Mouse (Mus musculus) lung, adult 2 months (tissue): Measurements from ENCODE around the gene Gm49369. TPM values are rescaled to one million over a fixed set of nuclear protein-coding genes. Genes with fewer than 3 reads are reported as not detected.
A peak's percentile ranks its signal among the peaks of the same experiment; 100 is the strongest.
"Not testable (repeated sequence)": the region's sequence is repeated elsewhere in the genome, so short reads cannot be mapped to it uniquely, and the experiment has no call there.

Source experiments
- DNase-seq: peaks from one replicate; pipeline ENCODE4 v3.0.0; 2022
- H3K4me1 ChIP-seq: fragments of 200-500 bp; 2 replicates; pipeline ENCODE4 v1.6.1; 2011; ENCODE audit warnings: low read length; ENCODE audit not compliant: control insufficient read depth, insufficient read depth
- H3K4me3 ChIP-seq: fragments of 200-500 bp; replicated peaks from 2 replicates; pipeline ENCODE3; 2011; ENCODE audit warnings: low read depth, mild to moderate bottlenecking, control low read depth, low read length; ENCODE audit errors: extremely low read depth
- CTCF ChIP-seq: fragments of 200-500 bp; IDR thresholded peaks from 2 replicates; pipeline ENCODE4 v1.5.1; 2011; ENCODE audit warnings: mild to moderate bottlenecking, low read length, control low read depth; ENCODE audit not compliant: insufficient read depth
- POLR2A ChIP-seq: fragments of 200-500 bp; IDR thresholded peaks from 2 replicates; pipeline ENCODE4 v1.6.1; 2011; ENCODE audit warnings: low read depth, mild to moderate bottlenecking, control low read depth, low read length, borderline replicate concordance; ENCODE audit errors: extremely low read depth
- WGBS: fragments of 180-500 bp; shearing (Covaris S2); methylation state at CpG from one replicate; pipeline ENCODE4 v1.1.7; 2018; 5-methylcytosine and 5-hydroxymethylcytosine counted together
- polyA plus RNA-seq: library from polyadenylated mRNA; depleted of rRNA; stranded (reverse); fragments of >200 nt; gene quantifications from 2 replicates; pipeline ENCODE4 v1.2.3, GENCODE M21; 2012

Gene Gm49369
- polyA plus RNA-seq, 1 experiment, result 0.24 TPM

DNA sequence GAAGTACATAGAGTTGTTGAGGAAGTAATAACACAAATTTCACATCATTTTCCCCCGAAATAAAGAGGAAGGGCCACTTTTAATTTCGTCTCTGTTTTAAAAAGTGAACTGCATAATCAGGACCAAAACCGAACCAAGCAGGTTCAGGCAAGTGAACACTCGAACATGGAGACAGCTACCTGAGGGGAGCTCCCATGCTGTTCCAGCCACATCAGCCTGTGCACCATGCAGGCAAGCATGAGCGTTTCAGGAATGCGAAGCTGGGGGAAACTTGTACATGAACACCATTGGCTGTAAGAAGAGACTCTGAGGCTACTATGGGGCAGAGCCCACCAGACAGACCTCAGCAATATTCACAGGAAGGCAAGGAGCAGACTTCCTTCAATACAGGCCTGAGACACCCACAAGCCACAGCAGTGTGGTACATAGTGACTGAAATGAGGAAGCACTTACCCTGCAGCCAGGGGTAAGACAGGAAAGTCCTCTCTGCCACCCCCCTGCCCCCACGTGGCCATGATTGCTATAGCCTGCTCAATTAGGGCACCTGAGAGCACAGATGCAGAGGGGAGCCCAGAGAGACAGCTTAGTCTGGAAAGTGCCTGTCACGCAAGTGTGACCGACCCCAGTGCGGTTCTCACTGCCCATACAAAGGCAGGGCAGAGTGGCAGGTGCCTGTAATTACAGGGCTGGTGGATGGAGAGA is 42.0 kb downstream of the Gm49369 start:
- TF ChIP-seq CTCF (no peak), POLR2A (no peak)
- Histone ChIP-seq H3K4me3 (no peak overlapping the region), H3K4me1 (peaks cover under 1% of the 10 kb centered on the region; the same call in 1 of the 2 replicates)
- 58% methylated on average over 10 of the region's 10 CpGs for WGBS
- DNase-seq, result no peak

DNA sequence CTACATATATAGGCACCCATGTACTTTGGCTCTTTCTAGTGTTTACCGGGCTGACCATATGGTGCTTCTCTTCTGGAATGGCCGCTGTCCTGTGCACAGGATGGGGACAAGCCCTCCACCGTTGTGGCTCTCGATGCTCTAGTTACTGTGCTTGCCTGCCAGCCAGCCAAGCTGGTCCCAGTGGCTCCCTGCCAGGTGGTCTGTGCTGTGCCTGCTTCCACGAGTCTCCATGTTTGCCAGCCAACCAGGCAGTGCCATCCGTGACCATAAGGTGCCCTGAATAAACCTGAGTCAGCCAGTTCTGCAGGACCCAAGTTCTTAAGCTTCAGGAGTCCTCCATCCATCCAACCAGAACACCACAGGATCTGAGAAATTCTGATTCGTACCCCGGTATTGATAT is 47.3 kb downstream of the Gm49369 start:
- 87% methylated on average over 8 of the region's 8 CpGs for WGBS
- DNase-seq, result no peak
- TF ChIP-seq POLR2A (no peak), CTCF (no peak)
- no peak overlapping the region for H3K4me3 ChIP-seq
- H3K4me1 ChIP-seq, result no peaks in the 10 kb centered on the region

DNA sequence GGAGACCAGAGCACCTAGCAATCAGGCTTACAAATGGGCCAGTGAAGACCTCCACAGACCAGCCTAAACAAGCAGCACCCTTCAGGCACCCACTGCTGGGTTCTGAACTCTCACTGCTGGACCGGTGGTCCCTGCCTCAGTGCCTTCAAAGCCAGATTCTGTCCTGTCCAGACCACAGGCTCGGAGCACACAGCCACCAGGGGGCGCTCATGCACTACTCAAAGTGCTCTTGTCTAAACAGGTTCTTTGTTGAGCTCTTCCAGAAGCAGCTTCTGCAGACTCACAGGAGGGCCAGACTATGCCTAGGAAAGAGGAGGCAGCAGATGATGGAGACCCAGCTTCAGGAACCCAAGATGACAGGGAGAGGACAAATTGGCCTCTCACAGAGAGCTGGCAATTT is 48.2 kb downstream of the Gm49369 start:
- TF ChIP-seq POLR2A (no peak), CTCF (peak; percentile 85)
- DNase-seq, result peak; percentile 86
- Histone ChIP-seq H3K4me3 (no peak overlapping the region), H3K4me1 (no peaks in the 10 kb centered on the region)
- 3% methylated on average over 3 of the region's 3 CpGs for WGBS

DNA sequence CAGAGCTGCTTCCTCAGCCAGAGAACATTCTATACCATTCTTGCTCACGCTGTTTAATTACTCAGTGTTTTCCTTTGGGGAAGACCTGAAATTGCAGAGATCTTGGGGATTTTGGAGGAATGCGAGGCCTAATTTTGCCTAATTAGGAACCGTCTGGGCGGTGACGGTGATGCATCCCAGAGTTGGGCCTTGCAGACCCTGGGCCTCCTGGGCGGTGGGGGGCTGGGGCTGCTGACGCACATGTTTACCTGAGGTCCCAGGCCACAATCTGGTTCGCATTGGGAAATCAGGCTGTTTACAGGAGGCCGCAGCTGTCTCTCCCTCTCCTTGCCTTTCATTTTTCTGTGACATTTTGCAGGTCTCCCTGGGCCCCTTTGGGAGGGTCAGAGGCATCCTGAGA is 49.7 kb downstream of the Gm49369 start:
- WGBS, result 94% methylated on average over 5 of the region's 9 CpGs
- not testable (repeated sequence) for DNase-seq, H3K4me3 ChIP-seq, H3K4me1 ChIP-seq

DNA sequence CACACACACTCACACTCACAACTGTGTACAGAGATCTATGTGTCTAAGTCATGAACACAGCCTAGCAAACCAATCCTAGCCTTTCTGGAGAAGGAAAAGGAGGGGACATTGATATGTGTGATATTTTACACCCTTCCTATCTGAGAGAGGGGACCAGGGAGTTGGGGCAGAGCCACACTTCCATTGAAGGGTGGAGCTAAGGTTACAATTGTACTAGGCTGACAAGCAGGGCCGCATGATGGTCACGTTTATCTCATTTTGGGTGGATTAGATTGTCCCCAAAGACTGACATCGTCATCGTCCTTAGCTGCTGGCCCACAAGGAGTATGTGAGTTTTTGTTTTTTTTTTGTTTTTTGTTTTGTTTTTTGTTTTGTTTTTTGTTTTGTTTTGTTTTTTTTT is 51.2 kb downstream of the Gm49369 start:
- 92% methylated on average over 4 of the region's 4 CpGs for WGBS
- DNase-seq, result no peak
- TF ChIP-seq POLR2A (no peak), CTCF (no peak)

DNA sequence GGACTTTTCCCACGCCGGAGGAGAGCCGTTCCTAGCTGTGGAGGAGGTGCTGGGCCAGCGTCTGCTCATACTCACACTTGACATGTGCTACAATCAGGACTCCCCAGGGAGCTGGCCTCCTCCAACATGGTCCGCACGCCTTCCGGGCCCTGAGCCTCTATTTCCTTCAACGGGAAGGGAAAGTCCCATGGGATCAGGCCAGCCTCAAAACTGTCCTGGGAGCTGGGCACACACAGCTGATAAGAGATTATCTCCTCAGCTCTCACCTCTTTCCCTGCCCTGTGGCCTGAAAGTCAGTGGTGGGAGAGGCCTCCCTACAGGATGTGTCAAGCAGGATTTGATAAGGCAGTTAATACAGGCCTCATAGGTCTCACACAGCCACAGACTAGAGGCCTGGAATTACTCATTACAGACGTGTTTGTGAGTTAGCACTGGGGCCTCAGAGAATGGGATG is 52.2 kb downstream of the Gm49369 start:
- WGBS, result 60% methylated on average over 9 of the region's 9 CpGs
- no peak for DNase-seq
- no peak for TF ChIP-seq POLR2A
- TF ChIP-seq CTCF, result no peak
- no peak overlapping the region for H3K4me3 ChIP-seq
- no peaks in the 10 kb centered on the region for H3K4me1 ChIP-seq

More for the DNA sequence above, 51.2 kb downstream of the Gm49369 start:
- Histone ChIP-seq H3K4me1 (no peaks in the 10 kb centered on the region), H3K4me3 (no peak overlapping the region)

DNA sequence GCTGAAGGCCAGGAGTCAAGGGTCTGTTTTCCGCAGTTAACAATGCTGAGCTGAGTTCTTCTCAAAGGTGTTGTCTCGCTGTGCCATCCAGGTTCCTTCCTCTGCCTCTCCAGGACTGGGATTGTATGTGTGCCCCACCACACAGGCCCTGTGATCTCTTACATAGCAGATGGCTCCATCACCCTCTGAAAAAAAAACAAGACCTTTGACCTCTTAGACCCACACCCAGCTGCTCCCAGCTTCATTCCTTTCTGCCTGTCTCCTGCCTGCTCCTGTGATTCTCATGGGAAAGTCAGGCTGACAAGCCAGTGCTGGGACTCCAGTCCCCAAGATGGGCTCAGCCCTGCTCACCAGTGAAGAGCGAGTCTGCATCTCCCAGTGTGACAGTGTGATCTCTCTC is 54.0 kb downstream of the Gm49369 start:
- no peak for DNase-seq
- TF ChIP-seq POLR2A, result no peak
- TF ChIP-seq CTCF, result no peak
- 67% methylated on average over 3 of the region's 3 CpGs for WGBS
- Histone ChIP-seq H3K4me3 (no peak overlapping the region), H3K4me1 (no peaks in the 10 kb centered on the region)

DNA sequence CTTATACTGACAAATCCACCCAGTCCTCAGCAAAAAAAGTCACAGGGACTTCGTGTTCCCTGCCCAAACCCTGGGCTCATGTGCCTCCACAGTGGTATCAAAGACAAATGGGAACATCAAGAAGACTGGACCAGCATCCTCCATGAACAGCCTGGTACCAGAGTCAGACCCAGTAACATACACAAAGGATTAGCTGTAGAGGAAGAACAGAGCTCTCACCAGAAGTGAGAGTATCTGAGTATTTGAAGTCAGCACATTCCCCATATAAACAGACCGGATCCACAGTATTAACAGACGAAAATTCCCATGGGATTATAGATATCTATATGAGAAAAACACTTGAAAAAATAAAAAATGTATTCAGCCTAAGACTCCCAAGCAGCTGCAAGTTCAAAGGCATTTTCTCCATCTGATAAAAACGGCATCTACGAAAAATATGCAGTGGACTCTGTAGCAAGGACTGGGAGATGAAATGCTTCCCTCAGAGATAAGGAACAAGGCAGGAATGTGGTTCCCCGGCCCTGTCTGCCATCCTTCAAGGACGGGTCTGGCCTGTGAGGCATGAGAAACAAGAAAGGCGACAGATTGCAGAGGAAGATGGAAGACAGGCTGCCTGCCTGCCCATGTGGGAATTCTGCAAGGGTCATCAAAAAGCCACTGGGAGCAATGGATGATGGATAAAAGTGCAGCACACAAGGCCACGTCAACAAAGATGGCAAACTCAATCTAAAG is 55.6 kb downstream of the Gm49369 start:
- no peak for DNase-seq
- 41% methylated on average over 9 of the region's 9 CpGs for WGBS
- TF ChIP-seq CTCF (no peak), POLR2A (no peak)
- Histone ChIP-seq H3K4me1 (no peaks in the 10 kb centered on the region), H3K4me3 (no peak overlapping the region)

DNA sequence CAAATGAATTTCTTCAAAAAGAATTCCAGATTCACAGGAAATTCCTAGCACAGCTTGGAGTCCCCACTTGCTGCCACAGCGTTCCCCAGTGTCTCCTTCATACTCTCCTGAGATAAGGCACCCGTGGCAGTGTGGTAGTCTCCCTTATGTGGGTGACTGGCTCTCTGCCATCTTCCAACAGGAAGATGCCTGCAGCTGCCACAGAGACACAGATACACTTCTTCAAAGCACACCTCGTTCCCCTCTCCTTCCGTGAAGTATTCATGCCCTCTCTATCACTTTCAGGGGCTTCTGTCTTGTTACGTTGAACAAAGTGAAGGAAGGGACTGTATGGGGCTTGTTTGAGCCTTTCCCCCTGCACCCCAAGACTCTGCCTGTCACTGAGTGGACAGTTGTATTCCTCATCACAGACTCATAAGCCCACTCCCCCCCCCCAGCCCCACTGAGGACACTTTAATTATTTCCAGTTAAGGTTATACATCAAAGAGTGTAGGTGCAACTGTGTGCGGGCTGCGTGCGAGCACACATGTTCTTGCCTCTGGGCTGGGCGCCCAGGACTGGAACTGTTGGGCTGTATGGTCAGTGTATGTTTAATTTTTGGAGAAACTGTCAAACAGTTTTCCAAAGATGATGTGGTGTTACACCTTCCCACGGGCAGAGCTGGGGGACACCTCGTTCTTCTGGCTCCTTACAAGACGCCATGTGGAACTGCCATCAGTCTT is 58.9 kb downstream of the Gm49369 start:
- Histone ChIP-seq H3K4me1 (no peaks in the 10 kb centered on the region), H3K4me3 (no peak overlapping the region)
- whole genome bisulfite sequencing, result 75% methylated on average over 12 of the region's 12 CpGs
- TF ChIP-seq CTCF, result no peak
- no peak for TF ChIP-seq POLR2A
- DNase-seq, result no peak
